Mouse (Mus musculus) stomach, postnatal 0 days (tissue): ENCODE data around the gene Tmco1.
A peak's percentile ranks its signal among the peaks of the same experiment; 100 is the strongest.

Experiments
- CTCF ChIP-seq: IDR thresholded peaks from 2 replicates; pipeline ENCODE4 v1.5.1; 2016; ENCODE audit warnings: antibody characterized with exemption, low read depth, mild to moderate bottlenecking, moderate library complexity
- EP300 ChIP-seq: optimal IDR thresholded peaks from 2 replicates; pipeline ENCODE3; 2016; ENCODE audit warnings: antibody characterized with exemption

GRCm38 (mm10) chr1:167306451-167307240 lies 1.5 kb upstream of the Tmco1 start:
- TF ChIP-seq CTCF, result peak; percentile 65
- TF ChIP-seq EP300, result no peak
